Mouse (Mus musculus): ENCODE results near the gene Gatm. TPM values are rescaled to one million over a fixed set of nuclear protein-coding genes. Genes with fewer than 3 reads are reported as not detected.

Gatm gene
- 3.0 and 3.7 TPM in 2 replicates for polyA plus RNA-seq (2015; fragmentation: Nextera tagmentation; extraction: Ambion mirVana)

DNA sequence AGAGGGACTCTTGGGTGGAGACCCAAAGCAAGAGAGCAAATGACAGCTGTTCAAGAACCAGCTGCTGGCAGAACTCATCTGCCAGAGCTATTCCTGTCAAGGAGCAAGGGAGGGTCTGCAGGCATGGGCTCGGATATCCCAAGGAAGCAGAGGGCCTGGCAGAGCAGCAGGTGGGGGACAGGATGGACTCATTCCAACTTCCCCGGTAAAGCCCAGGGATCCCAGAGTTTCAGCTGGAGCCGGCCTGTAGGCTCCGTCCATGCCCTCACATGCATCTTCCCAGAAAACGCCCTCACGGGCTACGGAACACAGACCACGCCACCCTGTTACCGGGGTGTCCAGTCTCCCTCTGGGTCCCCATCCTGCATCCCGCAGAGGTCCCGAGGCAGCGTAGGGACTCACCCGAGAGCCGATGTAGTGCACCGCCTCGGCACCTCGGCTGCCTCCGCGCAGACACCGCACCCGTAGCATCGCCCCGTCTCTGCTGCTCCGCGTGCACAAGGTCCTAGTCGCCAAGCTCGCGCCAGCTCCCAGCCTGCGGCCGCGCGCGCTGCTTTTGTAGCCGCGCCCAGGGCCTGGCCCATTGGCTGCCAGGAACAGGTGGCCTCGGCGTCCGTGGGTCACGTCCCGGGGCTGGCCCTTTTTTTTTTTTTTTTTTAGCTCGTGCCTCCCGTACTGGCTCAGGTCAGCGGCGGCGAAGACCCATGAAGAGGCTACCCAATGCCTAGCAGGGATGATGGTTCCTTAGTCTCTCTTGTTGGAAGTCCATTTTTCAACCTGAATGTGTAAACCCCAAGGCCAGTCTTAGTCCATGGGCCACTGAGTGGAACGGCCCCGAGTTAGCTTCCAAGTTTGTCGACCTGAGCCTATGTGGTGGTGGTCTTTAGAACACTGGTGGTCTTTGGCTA lies at the start of gene Gatm:
Gene Gatm (minus strand): TSS at position 558 of the 908 bp plus-strand sequence.
- H3K27me3 ChIP-seq (replicated peaks; ENCODE audit: insufficient read depth, low read length) = peaks cover 5% of the 10 kb centered on the region; the same call in 1 of the 2 replicates
- H3K36me3 ChIP-seq (ENCODE audit: insufficient read depth, low read length) = no peaks in the 10 kb centered on the region
- 0 out of 2 replicates have a peak within 1 kb of the TSS, but pooled peaks have one; percentile 8 for H3K9ac ChIP-seq (replicated peaks; ENCODE audit: low read depth)
- peak within 1 kb of the TSS; percentile 73 for H3K4me2 ChIP-seq (replicated peaks; ENCODE audit: low read depth, low read length)
- H3K4me3 ChIP-seq (ENCODE audit: low read depth, low read length) = peak within 1 kb of the TSS; percentile 35
- 5% methylated on average over 42 of the region's 48 CpGs for WGBS
- H3K9me3 ChIP-seq (ENCODE audit: low read length) = no peaks in the 10 kb centered on the region
- no peak within 1 kb of the TSS for H3K27ac ChIP-seq (ENCODE audit: low read length)
- peaks cover 5% of the 10 kb centered on the region; the same call in 1 of the 2 replicates for H3K4me1 ChIP-seq (ENCODE audit: insufficient read depth, low read depth, low read length)
- DNase-seq (ENCODE audit: low spot score) = peak; percentile 45
- no peak for TF ChIP-seq CTCF (IDR thresholded peaks at IDR 0.05)
- TF ChIP-seq EP300 (IDR thresholded peaks at IDR 0.05) = no peak
- peak; percentile 82 for ATAC-seq

GRCm38 (mm10) chr2:122659825-122660224 lies 48.7 kb upstream of the Gatm start:
- no peak for TF ChIP-seq CTCF (IDR thresholded peaks at IDR 0.05)
- no peak for TF ChIP-seq EP300 (IDR thresholded peaks at IDR 0.05)
- H3K9ac ChIP-seq (replicated peaks; ENCODE audit: low read depth) = no peak overlapping the region
- H3K4me3 ChIP-seq (ENCODE audit: low read depth, low read length) = no peak overlapping the region
- H3K27me3 ChIP-seq (replicated peaks; ENCODE audit: insufficient read depth, low read length) = no peaks in the 10 kb centered on the region
- no peak overlapping the region for H3K4me2 ChIP-seq (replicated peaks; ENCODE audit: low read depth, low read length)
- H3K9me3 ChIP-seq (ENCODE audit: low read length) = no peaks in the 10 kb centered on the region
- DNase-seq (ENCODE audit: low spot score) = no peak
- 71% methylated on average over 7 of the region's 7 CpGs for WGBS
- H3K36me3 ChIP-seq (ENCODE audit: insufficient read depth, low read length) = no peaks in the 10 kb centered on the region
- no peak for ATAC-seq
- no peak overlapping the region for H3K27ac ChIP-seq (ENCODE audit: low read length)
- H3K4me1 ChIP-seq (ENCODE audit: insufficient read depth, low read depth, low read length) = no peaks in the 10 kb centered on the region

DNA sequence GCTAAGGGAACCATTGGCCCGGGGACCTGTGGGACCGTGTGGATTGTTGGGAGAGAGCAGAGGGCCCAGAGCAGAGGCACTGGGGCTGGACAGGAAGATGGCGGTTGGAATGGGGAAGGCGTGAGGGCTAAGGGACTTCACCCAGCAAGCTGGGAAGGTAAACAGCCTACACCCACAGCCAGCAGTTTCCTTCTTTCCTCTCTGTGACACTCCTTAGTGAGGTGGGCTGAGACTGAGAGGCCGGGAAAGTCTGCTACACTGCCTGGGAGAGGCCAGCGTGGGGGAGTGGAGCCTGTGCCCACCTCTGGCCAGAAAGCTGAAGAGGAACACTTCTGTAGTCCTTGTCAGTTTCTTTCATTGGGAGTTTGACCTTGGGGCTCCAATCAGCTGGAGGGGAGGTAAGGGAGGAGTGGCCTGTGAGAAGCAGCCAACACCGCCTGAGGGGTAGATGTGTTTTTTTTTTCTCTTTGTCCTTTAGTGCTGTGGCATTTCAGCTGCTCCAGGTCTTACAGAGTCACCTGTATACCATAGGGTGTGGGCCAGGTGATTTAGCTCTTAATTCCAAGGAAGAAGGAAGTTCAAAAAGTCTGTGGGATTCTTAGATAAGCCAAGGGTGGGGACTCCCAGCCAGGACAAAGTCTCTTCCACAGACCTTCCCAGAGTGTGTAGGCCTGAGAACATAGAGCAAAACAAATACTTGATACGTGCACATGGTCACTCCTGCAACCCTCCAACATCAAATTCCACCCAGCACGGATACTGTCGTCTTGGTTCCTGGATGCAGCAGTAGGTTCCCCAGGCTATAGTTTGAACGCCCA lies 46.8 kb upstream of the Gatm start:
- H3K4me2 ChIP-seq (replicated peaks; ENCODE audit: low read depth, low read length) = no peak overlapping the region
- ATAC-seq = no peak
- no peak for TF ChIP-seq CTCF (IDR thresholded peaks at IDR 0.05)
- no peak for TF ChIP-seq EP300 (IDR thresholded peaks at IDR 0.05)
- H3K4me1 ChIP-seq (ENCODE audit: insufficient read depth, low read depth, low read length) = no peaks in the 10 kb centered on the region
- no peak overlapping the region for H3K9ac ChIP-seq (replicated peaks; ENCODE audit: low read depth)
- H3K27ac ChIP-seq (ENCODE audit: low read length) = no peak overlapping the region
- no peaks in the 10 kb centered on the region for H3K36me3 ChIP-seq (ENCODE audit: insufficient read depth, low read length)
- no peak for DNase-seq (ENCODE audit: low spot score)
- WGBS = 67% methylated on average over 11 of the region's 11 CpGs
- H3K27me3 ChIP-seq (replicated peaks; ENCODE audit: insufficient read depth, low read length) = no peaks in the 10 kb centered on the region
- no peaks in the 10 kb centered on the region for H3K9me3 ChIP-seq (ENCODE audit: low read length)
- H3K4me3 ChIP-seq (ENCODE audit: low read depth, low read length) = no peak overlapping the region

DNA sequence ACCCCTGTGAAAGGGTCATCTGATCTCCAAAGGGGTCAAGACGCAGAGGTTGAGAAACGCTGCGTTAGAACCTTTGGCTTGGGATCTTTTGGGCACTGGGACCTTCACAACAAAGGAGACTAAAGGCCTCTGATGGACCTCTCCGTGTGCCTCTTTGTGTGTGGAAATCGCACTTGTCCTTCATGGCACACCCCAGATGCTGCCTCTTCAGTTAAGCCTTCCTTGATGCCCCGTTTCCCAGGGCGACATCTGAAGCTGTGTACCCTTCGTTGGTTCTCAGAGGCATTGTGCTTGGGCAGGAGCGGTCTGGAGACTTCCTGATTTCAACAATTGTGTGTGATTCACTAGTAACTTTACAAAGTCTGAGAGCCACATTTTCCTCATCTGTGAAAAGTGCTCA lies 45.7 kb upstream of the Gatm start:
- no peaks in the 10 kb centered on the region for H3K27me3 ChIP-seq (replicated peaks; ENCODE audit: insufficient read depth, low read length)
- no peaks in the 10 kb centered on the region for H3K9me3 ChIP-seq (ENCODE audit: low read length)
- no peak overlapping the region for H3K9ac ChIP-seq (replicated peaks; ENCODE audit: low read depth)
- no peak overlapping the region for H3K4me3 ChIP-seq (ENCODE audit: low read depth, low read length)
- no peak overlapping the region for H3K27ac ChIP-seq (ENCODE audit: low read length)
- TF ChIP-seq EP300 (IDR thresholded peaks at IDR 0.05) = no peak
- TF ChIP-seq CTCF (IDR thresholded peaks at IDR 0.05) = no peak
- H3K36me3 ChIP-seq (ENCODE audit: insufficient read depth, low read length) = no peaks in the 10 kb centered on the region
- H3K4me2 ChIP-seq (replicated peaks; ENCODE audit: low read depth, low read length) = no peak overlapping the region
- 32% methylated on average over 9 of the region's 9 CpGs for WGBS
- ATAC-seq = no peak
- no peaks in the 10 kb centered on the region for H3K4me1 ChIP-seq (ENCODE audit: insufficient read depth, low read depth, low read length)
- no peak for DNase-seq (ENCODE audit: low spot score)

DNA sequence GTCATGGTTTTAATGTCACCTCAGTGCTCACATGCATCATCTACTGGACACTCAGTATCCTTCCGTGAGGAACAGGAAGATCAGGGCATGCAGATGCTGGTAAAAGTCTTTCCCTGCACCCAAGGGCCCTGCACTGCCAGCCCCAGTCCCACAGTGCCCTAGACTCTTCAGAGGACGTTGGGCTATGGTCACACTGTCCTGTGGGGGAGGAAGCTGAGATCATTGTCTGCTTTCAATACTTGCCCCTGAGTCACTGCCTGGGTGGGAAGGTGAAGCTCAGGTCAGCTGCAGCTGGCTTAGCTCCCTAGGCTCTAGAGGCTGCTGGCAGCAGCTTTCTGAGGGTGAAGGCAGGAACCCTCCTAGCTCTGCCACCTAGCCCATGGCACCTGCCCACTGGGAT lies 44.9 kb upstream of the Gatm start:
- Histone ChIP-seq H3K4me2 (replicated peaks; ENCODE audit: low read depth, low read length) (no peak overlapping the region), H3K27ac (ENCODE audit: low read length) (no peak overlapping the region), H3K9me3 (ENCODE audit: low read length) (no peaks in the 10 kb centered on the region), H3K4me3 (ENCODE audit: low read depth, low read length) (no peak overlapping the region), H3K27me3 (replicated peaks; ENCODE audit: insufficient read depth, low read length) (no peaks in the 10 kb centered on the region), H3K4me1 (ENCODE audit: insufficient read depth, low read depth, low read length) (no peaks in the 10 kb centered on the region), H3K9ac (replicated peaks; ENCODE audit: low read depth) (no peak overlapping the region), H3K36me3 (ENCODE audit: insufficient read depth, low read length) (no peaks in the 10 kb centered on the region)
- ATAC-seq = peak; percentile 49
- no peak for TF ChIP-seq CTCF (IDR thresholded peaks at IDR 0.05)
- no peak for TF ChIP-seq EP300 (IDR thresholded peaks at IDR 0.05)
- 38% methylated on average over 2 of the region's 2 CpGs for WGBS
- DNase-seq (ENCODE audit: low spot score) = no peak

All from lung, postnatal 0 days (tissue).